Mouse (Mus musculus): ENCODE results near the gene Pitpnm3.
A peak's percentile ranks its signal among the peaks of the same experiment; 100 is the strongest.

Pitpnm3 gene

GRCm38 (mm10) chr11:72086251-72087046, 49.1 kb downstream of the Pitpnm3 start:
- no peak for DNase-seq

DNA sequence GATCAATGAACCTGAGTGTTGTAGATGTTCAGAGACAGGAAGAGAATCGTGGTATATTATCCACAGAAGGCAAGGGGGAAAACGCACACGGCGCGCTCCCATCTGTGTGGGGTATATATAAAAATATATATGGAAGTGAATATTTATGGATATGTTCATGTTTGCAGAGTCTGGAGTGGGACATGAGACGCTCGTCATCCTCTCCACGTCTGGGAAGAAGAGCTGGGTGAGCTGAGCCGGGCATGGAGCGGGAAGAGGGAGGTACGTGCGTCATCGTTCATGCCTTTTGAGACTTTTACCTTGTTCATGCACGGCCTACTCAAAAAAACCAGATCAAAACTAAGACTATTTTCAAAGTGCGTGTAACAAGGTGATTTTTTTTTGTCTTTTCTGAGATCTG, 51.2 kb downstream of the Pitpnm3 start:
- DNase-seq, result no peak

GRCm38 (mm10) chr11:72082601-72083000, 53.0 kb downstream of the Pitpnm3 start:
- DNase-seq, result no peak

DNA sequence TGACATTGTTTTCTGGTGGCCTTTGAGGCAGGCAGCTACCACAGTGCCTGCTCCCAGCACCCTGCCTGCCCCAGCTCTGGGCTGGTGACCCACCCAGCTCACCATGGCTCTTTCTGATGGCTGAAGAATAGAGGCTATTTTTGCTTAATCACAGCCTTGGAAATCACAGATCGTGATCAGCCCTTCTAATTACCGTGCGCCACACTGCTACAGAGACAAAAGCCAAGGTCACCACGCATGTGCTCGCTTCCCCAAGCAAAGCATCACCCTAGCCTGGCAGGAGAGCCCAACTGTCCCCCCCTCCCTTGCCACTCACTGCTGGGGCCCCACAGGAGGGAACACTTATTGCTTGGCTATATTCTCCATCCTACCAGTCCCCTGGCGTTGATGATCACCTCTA, 55.1 kb downstream of the Pitpnm3 start:
- DNase-seq, result no peak

- DNase-seq, result no peak
Measured at GRCm38 (mm10) chr11:72078647-72079046, 56.9 kb downstream of the Pitpnm3 start.

DNA sequence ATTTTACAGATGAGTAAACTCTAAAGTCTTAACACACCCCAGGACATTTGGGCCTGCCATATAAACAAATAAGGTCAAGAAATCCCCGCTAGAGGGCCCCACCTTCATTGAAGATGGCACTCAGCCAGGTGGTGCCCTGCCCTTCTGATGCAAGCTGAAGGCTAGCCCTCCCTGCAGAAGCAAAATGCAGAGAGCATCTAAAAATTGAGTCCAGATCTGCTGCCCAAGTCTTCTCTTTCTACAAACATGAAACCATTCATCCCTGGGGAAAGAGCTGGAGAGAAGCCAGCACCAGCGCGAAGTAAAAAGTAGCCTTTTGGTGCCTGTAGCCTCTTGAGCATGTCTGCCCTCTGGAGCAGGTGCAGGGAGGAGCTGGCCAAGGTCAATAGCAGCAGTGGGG, 57.5 kb downstream of the Pitpnm3 start:
- no peak for DNase-seq

DNA sequence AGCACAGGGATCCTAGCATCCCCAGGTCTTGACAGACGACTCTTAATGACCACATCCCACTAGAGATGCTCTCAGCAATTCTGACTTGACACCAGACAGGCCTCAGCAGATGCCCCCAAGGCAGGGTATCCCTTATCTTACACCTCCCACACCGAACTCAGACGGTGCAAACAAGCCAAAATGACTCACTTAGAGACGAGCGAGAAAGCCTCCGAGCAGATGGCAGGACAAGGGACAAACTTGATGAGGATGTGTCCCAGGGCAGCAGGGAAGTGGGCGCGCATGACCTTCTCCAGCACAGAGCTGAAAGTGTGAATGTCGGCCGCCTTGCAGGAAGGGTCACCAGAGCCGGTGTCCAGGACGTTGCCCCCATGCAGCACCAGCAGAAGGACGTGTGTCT, 61.3 kb downstream of the Pitpnm3 start:
- no peak for DNase-seq

GRCm38 (mm10) chr11:72072331-72072905, 63.2 kb downstream of the Pitpnm3 start:
- DNase-seq, result no peak

GRCm38 (mm10) chr11:72070733-72071132, 64.8 kb downstream of the Pitpnm3 start:
- DNase-seq, result no peak

DNA sequence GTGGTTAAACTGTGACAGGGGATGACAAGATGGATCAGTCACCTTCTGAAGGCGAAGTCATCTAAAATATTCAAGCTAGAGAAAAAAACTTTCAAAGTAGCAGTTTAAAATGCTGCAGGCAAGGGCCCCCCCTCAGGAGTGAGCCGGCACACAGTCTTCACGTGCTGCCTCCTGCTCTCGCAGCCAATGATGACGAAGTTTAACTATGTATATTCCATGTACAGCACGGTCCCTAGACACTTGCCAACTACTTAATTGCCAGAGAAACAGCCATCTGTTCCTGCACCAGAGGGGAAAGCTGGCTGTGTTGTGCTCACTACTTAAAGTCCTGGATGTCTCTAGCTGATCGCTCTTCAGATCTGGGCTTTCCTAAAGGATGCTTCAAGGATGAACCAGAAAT, 67.6 kb downstream of the Pitpnm3 start:
- no peak for DNase-seq

DNA sequence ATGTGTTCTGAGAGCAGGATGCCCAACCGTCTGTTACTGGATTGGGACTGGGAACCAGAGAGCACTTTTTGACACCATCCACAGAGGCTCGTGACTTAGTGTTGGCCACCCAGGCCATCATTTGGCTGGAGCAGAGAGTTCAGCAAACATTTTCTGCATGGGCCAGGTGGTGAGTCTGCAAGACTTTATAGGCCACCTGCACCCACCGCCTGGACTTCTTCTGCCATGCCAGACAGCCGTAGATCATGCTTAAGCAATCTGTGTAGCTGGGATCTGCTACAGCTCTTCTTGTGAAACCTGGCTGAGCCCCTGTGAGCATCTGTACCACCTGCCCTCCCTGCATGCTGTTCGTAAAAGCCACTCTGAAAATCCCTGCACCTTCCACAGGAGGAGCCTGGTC, 68.3 kb downstream of the Pitpnm3 start:
- no peak for DNase-seq

DNA sequence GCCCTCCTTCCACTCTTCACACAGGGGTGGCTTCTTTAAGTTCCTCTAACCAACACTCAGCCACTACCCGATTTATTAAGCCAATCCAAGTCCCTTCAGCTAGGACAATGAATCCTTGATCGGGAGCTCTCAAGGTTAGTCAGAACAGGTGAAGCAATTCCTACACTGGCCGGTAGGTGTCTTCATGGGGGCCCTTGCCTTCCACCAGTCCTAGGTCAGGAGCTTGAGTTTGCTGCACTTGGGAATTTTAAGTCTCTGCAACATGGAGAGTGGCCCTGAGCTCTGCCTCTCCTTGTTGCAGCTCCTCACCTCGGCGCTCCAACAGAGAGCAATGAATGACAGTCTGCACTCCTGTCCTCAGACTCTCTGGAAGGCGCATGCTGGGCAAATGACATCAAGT, 69.2 kb downstream of the Pitpnm3 start:
- DNase-seq, result peak; percentile 55

- peak; percentile 48 for DNase-seq
Measured at GRCm38 (mm10) chr11:72065103-72065502, 70.5 kb downstream of the Pitpnm3 start.

GRCm38 (mm10) chr11:72064414-72064813, 71.2 kb downstream of the Pitpnm3 start:
- DNase-seq, result no peak

DNA sequence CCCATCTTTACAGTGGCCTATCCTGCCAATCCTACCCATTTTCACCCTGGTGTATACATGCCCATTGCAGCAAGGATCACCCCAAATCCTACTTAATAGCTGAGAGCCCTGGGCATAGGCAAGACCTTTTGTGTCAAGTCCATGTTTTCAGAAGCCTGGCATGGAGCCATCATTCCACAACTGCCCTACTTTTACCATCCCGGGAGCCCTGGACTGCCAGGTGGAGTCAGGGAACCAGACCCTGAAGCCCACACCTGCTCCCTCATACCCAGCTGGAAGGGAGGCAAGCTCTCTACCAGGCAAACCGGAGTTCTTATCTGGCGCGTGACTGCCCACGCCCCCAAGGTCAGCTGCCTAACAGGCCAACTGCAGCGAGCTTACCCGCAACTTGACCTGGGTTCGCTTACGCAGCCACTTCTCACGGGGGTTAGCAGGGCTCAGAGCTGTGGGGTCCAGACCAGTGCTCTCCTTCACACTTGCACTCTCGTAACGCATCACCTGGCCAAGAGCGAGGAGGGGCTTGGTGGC, 74.4 kb downstream of the Pitpnm3 start:
- no peak for DNase-seq

DNA sequence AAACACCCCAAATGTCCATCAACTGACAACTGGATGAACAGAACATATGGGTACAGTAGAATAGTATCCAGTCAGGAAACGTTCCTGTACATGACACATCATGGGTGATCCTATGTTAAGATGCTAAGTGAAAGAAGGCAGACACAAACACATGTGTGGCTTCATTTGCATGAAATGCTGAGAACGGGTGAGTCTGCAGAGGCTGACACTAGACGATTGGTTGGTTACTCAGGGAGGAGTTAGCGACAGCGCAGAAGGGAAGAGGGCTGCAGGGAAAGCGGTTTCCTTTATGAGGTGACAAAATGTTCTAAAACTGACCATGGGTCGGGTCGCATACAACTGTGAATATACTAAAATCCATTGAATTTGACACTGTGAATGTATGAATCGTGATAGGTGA, 75.2 kb downstream of the Pitpnm3 start:
- no peak for DNase-seq

- DNase-seq, result no peak
Measured at GRCm38 (mm10) chr11:72057166-72057565, 78.4 kb downstream of the Pitpnm3 start.

- DNase-seq, result no peak
Measured at GRCm38 (mm10) chr11:72055176-72055575, 80.4 kb downstream of the Pitpnm3 start.

DNA sequence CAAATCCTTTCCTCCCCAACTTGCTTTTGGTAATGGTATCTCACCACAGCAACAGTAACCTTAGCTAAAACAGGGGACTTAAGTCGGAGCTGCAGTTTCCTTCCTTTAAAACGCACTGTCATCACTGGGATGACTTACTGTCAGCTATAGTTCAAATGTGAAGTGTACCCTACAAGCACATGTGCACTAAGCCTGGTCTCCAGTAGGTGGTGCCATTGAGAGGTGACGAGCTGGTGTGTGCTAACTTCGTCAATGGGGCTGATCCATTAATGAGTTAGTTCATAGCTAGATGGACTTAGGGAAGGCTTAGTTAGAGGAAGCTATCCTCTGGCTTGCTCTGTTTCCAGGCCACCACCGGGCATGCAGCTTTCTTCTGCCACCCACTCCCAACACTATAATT, 82.9 kb downstream of the Pitpnm3 start:
- DNase-seq, result peak; percentile 69

DNA sequence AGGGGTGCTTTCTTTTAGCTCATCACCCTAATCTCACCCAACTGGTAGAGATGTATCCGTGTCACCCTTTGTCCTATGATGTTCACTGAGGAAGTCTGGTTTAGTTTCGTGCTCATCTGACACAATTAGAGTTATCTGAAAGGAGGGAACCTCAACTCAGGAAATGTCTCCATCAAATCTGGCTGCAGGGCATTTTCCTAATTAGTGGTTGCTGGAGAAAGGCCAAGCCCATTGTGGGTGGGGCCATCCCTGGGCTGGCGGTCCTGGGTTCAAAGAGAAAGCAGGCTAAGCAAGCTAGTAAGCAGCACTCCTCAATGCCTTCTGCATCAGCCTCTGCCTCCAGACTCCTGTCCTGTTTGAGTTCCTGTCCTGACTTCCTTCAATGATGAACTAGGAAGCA, 83.4 kb downstream of the Pitpnm3 start:
- DNase-seq, result no peak

- no peak for DNase-seq
Measured at GRCm38 (mm10) chr11:72050895-72051858, 84.4 kb downstream of the Pitpnm3 start.

DNA sequence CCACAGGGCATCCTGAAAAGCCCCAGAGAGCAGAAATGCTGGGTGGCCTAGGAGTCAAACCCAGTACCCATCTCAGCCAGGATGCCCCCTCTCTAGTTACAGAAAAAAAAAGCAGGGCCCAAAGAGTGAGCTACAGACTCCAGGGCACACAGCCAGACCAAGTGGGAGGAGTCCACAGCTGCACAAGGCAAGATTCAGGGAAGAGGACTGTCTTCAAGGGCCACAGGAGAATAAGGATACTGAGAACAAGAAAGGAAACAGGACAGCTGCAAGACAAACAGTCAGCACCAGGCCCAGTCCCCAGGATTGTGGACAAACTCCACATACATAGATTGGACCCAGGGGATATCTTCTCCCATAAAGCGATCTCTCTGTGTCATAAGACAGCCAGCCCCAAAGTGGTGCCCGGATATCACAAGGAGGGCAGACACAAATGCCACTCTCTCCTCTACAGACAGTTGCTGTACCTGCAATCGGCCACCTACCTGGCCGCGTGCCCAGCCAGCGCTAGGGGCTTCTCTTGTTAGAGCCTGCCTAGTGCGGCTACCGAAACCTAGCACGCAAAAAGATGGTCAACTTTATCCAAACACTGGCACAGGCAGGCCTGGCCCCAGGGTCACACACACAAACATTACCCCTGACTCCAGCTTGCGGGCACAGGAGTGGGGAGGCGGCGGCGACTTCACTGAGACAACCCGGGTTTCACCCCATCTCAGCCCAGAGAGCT, 85.2 kb downstream of the Pitpnm3 start:
- no peak for DNase-seq
